Mouse (Mus musculus) 3T3-L1 (cell line): ENCODE results near the gene T.
A peak's percentile ranks its signal among the peaks of the same experiment; 100 is the strongest.

Experiments used
- DNase-seq: peaks from one replicate; pipeline ENCODE4 v3.0.0-alpha.2; 2015; ENCODE audit warnings: low read depth, low spot score

The T gene

GRCm38 (mm10) chr17:8433121-8433977 is 874 bp upstream of the T start:
- DNase-seq: no peak

- no peak for DNase-seq
Measured at GRCm38 (mm10) chr17:8436184-8436583, 2.0 kb downstream of the T start.

- DNase-seq: no peak
Measured at GRCm38 (mm10) chr17:8444062-8444461, 9.8 kb downstream of the T start.

GRCm38 (mm10) chr17:8447676-8448192 is 13.5 kb downstream of the T start:
- DNase-seq: no peak

GRCm38 (mm10) chr17:8448324-8448723 is 14.1 kb downstream of the T start:
- no peak for DNase-seq

GRCm38 (mm10) chr17:8455196-8455595 is 21.0 kb downstream of the T start:
- DNase-seq: no peak

GRCm38 (mm10) chr17:8455601-8456000 is 21.4 kb downstream of the T start:
- DNase-seq: peak; percentile 62

GRCm38 (mm10) chr17:8456856-8457460 is 22.7 kb downstream of the T start:
- DNase-seq: peak; percentile 17

GRCm38 (mm10) chr17:8461568-8461967 is 27.3 kb downstream of the T start:
- peak; percentile 69 for DNase-seq

- peak; percentile 88 for DNase-seq
Measured at GRCm38 (mm10) chr17:8463482-8464128, 29.4 kb downstream of the T start.

- no peak for DNase-seq
Measured at GRCm38 (mm10) chr17:8467771-8468170, 33.5 kb downstream of the T start.

GRCm38 (mm10) chr17:8468716-8469344 is 34.6 kb downstream of the T start:
- peak; percentile 82 for DNase-seq

- no peak for DNase-seq
Measured at GRCm38 (mm10) chr17:8478554-8478953, 44.3 kb downstream of the T start.

- DNase-seq: no peak
Measured at GRCm38 (mm10) chr17:8479493-8480128, 45.4 kb downstream of the T start.

- no peak for DNase-seq
Measured at GRCm38 (mm10) chr17:8481797-8482196, 47.6 kb downstream of the T start.

- no peak for DNase-seq
Measured at GRCm38 (mm10) chr17:8482876-8483275, 48.7 kb downstream of the T start.

GRCm38 (mm10) chr17:8484246-8484645 is 50.0 kb downstream of the T start:
- peak; percentile 23 for DNase-seq

GRCm38 (mm10) chr17:8485146-8485545 is 50.9 kb downstream of the T start:
- no peak for DNase-seq

GRCm38 (mm10) chr17:8487824-8488223 is 53.6 kb downstream of the T start:
- no peak for DNase-seq

GRCm38 (mm10) chr17:8490971-8491370 is 56.7 kb downstream of the T start:
- no peak for DNase-seq
